Mouse (Mus musculus): Measurements from ENCODE around the gene Ddx21.

The Ddx21 gene

GRCm38 (mm10) chr10:62570126-62570871, 31.8 kb downstream of the Ddx21 start:
- DNase-seq, result no peak

GRCm38 (mm10) chr10:62568861-62569260, 33.2 kb downstream of the Ddx21 start:
- no peak for DNase-seq

- DNase-seq, result no peak
These were observed 44.3 kb downstream of the Ddx21 start for GRCm38 (mm10) chr10:62557736-62558135.

- no peak for DNase-seq
These were observed 45.6 kb downstream of the Ddx21 start for GRCm38 (mm10) chr10:62556558-62556901.

- DNase-seq, result no peak
These were observed 46.1 kb downstream of the Ddx21 start for GRCm38 (mm10) chr10:62555705-62556557.

- no peak for DNase-seq
These were observed 48.4 kb downstream of the Ddx21 start for GRCm38 (mm10) chr10:62553611-62554091.

- no peak for DNase-seq
These were observed 51.2 kb downstream of the Ddx21 start for GRCm38 (mm10) chr10:62550787-62551300.

- peak; percentile 53 to 67 for DNase-seq
These were observed 52.4 kb downstream of the Ddx21 start for GRCm38 (mm10) chr10:62549523-62550166.

GRCm38 (mm10) chr10:62546441-62546840, 55.6 kb downstream of the Ddx21 start:
- no peak for DNase-seq

- no peak for DNase-seq
These were observed 56.3 kb downstream of the Ddx21 start for GRCm38 (mm10) chr10:62545759-62546158.

GRCm38 (mm10) chr10:62544316-62544715, 57.8 kb downstream of the Ddx21 start:
- DNase-seq, result no peak

- DNase-seq, result no peak
These were observed 58.7 kb downstream of the Ddx21 start for GRCm38 (mm10) chr10:62543399-62543808.

- DNase-seq, result no peak
These were observed 59.2 kb downstream of the Ddx21 start for GRCm38 (mm10) chr10:62542928-62543327.

- DNase-seq, result no peak
These were observed 59.6 kb downstream of the Ddx21 start for GRCm38 (mm10) chr10:62542507-62542906.

GRCm38 (mm10) chr10:62541499-62541898, 60.6 kb downstream of the Ddx21 start:
- DNase-seq, result no peak

GRCm38 (mm10) chr10:62540800-62541199, 61.3 kb downstream of the Ddx21 start:
- no peak for DNase-seq

- DNase-seq, result no peak
These were observed 67.6 kb downstream of the Ddx21 start for GRCm38 (mm10) chr10:62534509-62534908.

GRCm38 (mm10) chr10:62532832-62533231, 69.2 kb downstream of the Ddx21 start:
- no peak for DNase-seq

Measured in cerebellum, postnatal 36 days (tissue).